Mouse (Mus musculus): Measurements from ENCODE around the gene Edc3. TPM values are rescaled to one million over a fixed set of nuclear protein-coding genes. Genes with fewer than 3 reads are reported as not detected.
A peak's percentile ranks its signal among the peaks of the same experiment; 100 is the strongest.

Gene Edc3
- polyA plus RNA-seq, 2 experiments, result 6.9 to 10.3 TPM

DNA sequence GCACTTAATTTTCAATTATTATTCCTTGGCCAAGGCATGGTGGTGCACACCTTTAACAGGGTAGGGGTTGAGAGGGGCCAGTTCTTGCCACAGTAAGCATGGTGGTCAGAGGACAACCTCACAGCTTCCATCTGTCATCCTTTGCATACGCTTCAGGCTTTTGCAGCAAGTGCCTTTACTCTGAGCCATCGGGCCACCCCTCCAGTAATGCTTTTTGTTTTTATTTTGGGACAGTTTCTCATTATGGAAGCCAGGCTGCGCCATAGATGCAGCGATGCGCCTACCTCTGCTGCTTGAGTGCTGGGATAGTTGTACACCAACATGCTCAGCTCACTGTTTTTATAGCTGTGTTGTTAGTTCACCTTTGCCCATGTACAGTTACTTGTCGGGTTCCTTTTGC lies 25.3 kb downstream of the Edc3 start:
- Histone ChIP-seq H3K27me3 (ENCODE audit: control insufficient read depth, insufficient read depth, low read length) (no peaks in the 10 kb centered on the region), H3K4me2 (ENCODE audit: low read depth) (no peak overlapping the region), H3K4me1 (replicated peaks; ENCODE audit: control insufficient read depth in 2 of 2, insufficient read depth in 2 of 2, low read length in 1 of 2) (no peaks in the 10 kb centered on the region), H3K9ac (replicated peaks) (no peak overlapping the region), H3K36me3 (replicated peaks; ENCODE audit: control insufficient read depth, insufficient read depth, low read depth) (peaks cover 6% of the 10 kb centered on the region), H3K27ac (no peak overlapping the region), H3K9me3 (ENCODE audit: control insufficient read depth, low read length) (no peaks in the 10 kb centered on the region), H3K4me3 (ENCODE audit: insufficient read depth in 1 of 2, low read depth in 2 of 2, low read length in 2 of 2) (no peak overlapping the region)
- no peak for ATAC-seq (ENCODE audit: insufficient read depth)
- 89% methylated on average over 6 of the region's 6 CpGs for WGBS (ENCODE audit: insufficient replicate concordance)
- TF ChIP-seq EP300 (IDR thresholded peaks at IDR 0.05; ENCODE audit: low read depth), result no peak
- no peak for TF ChIP-seq CTCF (IDR thresholded peaks at IDR 0.05; ENCODE audit: low read depth)
- DNase-seq (ENCODE audit: low read depth in 3 of 3, low spot score in 3 of 3), result no peak

- no peaks in the 10 kb centered on the region for H3K27me3 ChIP-seq (ENCODE audit: control insufficient read depth, insufficient read depth, low read length)
- ATAC-seq (ENCODE audit: insufficient read depth) (no peak), DNase-seq (ENCODE audit: low read depth in 3 of 3, low spot score in 3 of 3) (no peak)
- 85% methylated on average over 5 of the region's 5 CpGs for WGBS (ENCODE audit: insufficient replicate concordance)
- H3K27ac ChIP-seq, result no peak overlapping the region
- TF ChIP-seq CTCF (IDR thresholded peaks at IDR 0.05; ENCODE audit: low read depth), result no peak
- TF ChIP-seq EP300 (IDR thresholded peaks at IDR 0.05; ENCODE audit: low read depth), result no peak
- H3K4me2 ChIP-seq (ENCODE audit: low read depth), result no peak overlapping the region
- H3K36me3 ChIP-seq (replicated peaks; ENCODE audit: control insufficient read depth, insufficient read depth, low read depth), result peaks cover 19% of the 10 kb centered on the region
- no peaks in the 10 kb centered on the region for H3K4me1 ChIP-seq (replicated peaks; ENCODE audit: control insufficient read depth in 2 of 2, insufficient read depth in 2 of 2, low read length in 1 of 2)
- no peak overlapping the region for H3K4me3 ChIP-seq (ENCODE audit: insufficient read depth in 1 of 2, low read depth in 2 of 2, low read length in 2 of 2)
- no peaks in the 10 kb centered on the region for H3K9me3 ChIP-seq (ENCODE audit: control insufficient read depth, low read length)
- no peak overlapping the region for H3K9ac ChIP-seq (replicated peaks)
Observed at GRCm38 (mm10) chr9:57739863-57740262, 31.5 kb downstream of the Edc3 start.

- peak in 1 of 3 experiments; percentile 31 for DNase-seq (ENCODE audit: low read depth in 3 of 3, low spot score in 3 of 3)
- no peak overlapping the region for H3K27ac ChIP-seq
- no peak; the same call in 1 of the 2 replicates for ATAC-seq (ENCODE audit: insufficient read depth)
Observed at GRCm38 (mm10) chr9:57744462-57745091, 36.2 kb downstream of the Edc3 start.

GRCm38 (mm10) chr9:57747067-57747466 lies 38.7 kb downstream of the Edc3 start:
- TF ChIP-seq EP300 (IDR thresholded peaks at IDR 0.05; ENCODE audit: low read depth) (no peak), CTCF (IDR thresholded peaks at IDR 0.05; ENCODE audit: low read depth) (no peak)
- H3K27me3 ChIP-seq (ENCODE audit: control insufficient read depth, insufficient read depth, low read length), result no peaks in the 10 kb centered on the region
- 74% methylated on average over 1 of the region's 1 CpGs for WGBS (ENCODE audit: insufficient replicate concordance)
- H3K4me3 ChIP-seq (ENCODE audit: insufficient read depth in 1 of 2, low read depth in 2 of 2, low read length in 2 of 2), result no peak overlapping the region
- no peak overlapping the region for H3K27ac ChIP-seq
- H3K4me1 ChIP-seq (replicated peaks; ENCODE audit: control insufficient read depth in 2 of 2, insufficient read depth in 2 of 2, low read length in 1 of 2), result no peaks in the 10 kb centered on the region
- H3K4me2 ChIP-seq (ENCODE audit: low read depth), result no peak overlapping the region
- ATAC-seq (ENCODE audit: insufficient read depth), result no peak
- H3K9ac ChIP-seq (replicated peaks), result no peak overlapping the region
- peaks cover 73% of the 10 kb centered on the region for H3K36me3 ChIP-seq (replicated peaks; ENCODE audit: control insufficient read depth, insufficient read depth, low read depth)
- no peak for DNase-seq (ENCODE audit: low read depth in 3 of 3, low spot score in 3 of 3)
- no peaks in the 10 kb centered on the region for H3K9me3 ChIP-seq (ENCODE audit: control insufficient read depth, low read length)

More at GRCm38 (mm10) chr9:57744462-57745091, 36.2 kb downstream of the Edc3 start:
- no peaks in the 10 kb centered on the region for H3K4me1 ChIP-seq (replicated peaks; ENCODE audit: control insufficient read depth in 2 of 2, insufficient read depth in 2 of 2, low read length in 1 of 2)
- H3K4me2 ChIP-seq (ENCODE audit: low read depth), result no peak overlapping the region
- no peak overlapping the region for H3K9ac ChIP-seq (replicated peaks)
- TF ChIP-seq CTCF (IDR thresholded peaks at IDR 0.05; ENCODE audit: low read depth) (peak; percentile 84), EP300 (IDR thresholded peaks at IDR 0.05; ENCODE audit: low read depth) (no peak)
- no peaks in the 10 kb centered on the region for H3K9me3 ChIP-seq (ENCODE audit: control insufficient read depth, low read length)
- no peak overlapping the region for H3K4me3 ChIP-seq (ENCODE audit: insufficient read depth in 1 of 2, low read depth in 2 of 2, low read length in 2 of 2)
- no peaks in the 10 kb centered on the region for H3K27me3 ChIP-seq (ENCODE audit: control insufficient read depth, insufficient read depth, low read length)
- WGBS (ENCODE audit: insufficient replicate concordance), result 51% methylated on average over 3 of the region's 3 CpGs
- H3K36me3 ChIP-seq (replicated peaks; ENCODE audit: control insufficient read depth, insufficient read depth, low read depth), result peaks cover 62% of the 10 kb centered on the region

- Histone ChIP-seq H3K9ac (replicated peaks) (no peak overlapping the region), H3K4me3 (ENCODE audit: insufficient read depth in 1 of 2, low read depth in 2 of 2, low read length in 2 of 2) (no peak overlapping the region), H3K27ac (no peak overlapping the region), H3K4me2 (ENCODE audit: low read depth) (no peak overlapping the region), H3K36me3 (replicated peaks; ENCODE audit: control insufficient read depth, insufficient read depth, low read depth) (peaks cover 79% of the 10 kb centered on the region), H3K9me3 (ENCODE audit: control insufficient read depth, low read length) (no peaks in the 10 kb centered on the region), H3K27me3 (ENCODE audit: control insufficient read depth, insufficient read depth, low read length) (no peaks in the 10 kb centered on the region), H3K4me1 (replicated peaks; ENCODE audit: control insufficient read depth in 2 of 2, insufficient read depth in 2 of 2, low read length in 1 of 2) (no peaks in the 10 kb centered on the region)
- TF ChIP-seq EP300 (IDR thresholded peaks at IDR 0.05; ENCODE audit: low read depth) (no peak), CTCF (IDR thresholded peaks at IDR 0.05; ENCODE audit: low read depth) (no peak)
- no peak for ATAC-seq (ENCODE audit: insufficient read depth)
- WGBS (ENCODE audit: insufficient replicate concordance), result 91% methylated on average over 6 of the region's 6 CpGs
- DNase-seq (ENCODE audit: low read depth in 3 of 3, low spot score in 3 of 3), result no peak
Observed at GRCm38 (mm10) chr9:57748137-57748536, 39.8 kb downstream of the Edc3 start.

Measured in liver, embryonic 14.5 days (tissue).